Mouse (Mus musculus): ENCODE data around the gene Setdb1.
"Not testable (repeated sequence)": the region's sequence is repeated elsewhere in the genome, so short reads cannot be mapped to it uniquely, and the experiment has no call there.

Gene Setdb1

GRCm38 (mm10) chr3:95356701-95357449, at the start of gene Setdb1:
Gene Setdb1, minus strand, starts transcription at chr3:95357202.
- DNase-seq (ENCODE audit: low read depth): peak; percentile 95

- DNase-seq (ENCODE audit: low read depth): no peak
These were observed 45.7 kb upstream of the Setdb1 start, which contains the start of gene 4930558C23Rik for GRCm38 (mm10) chr3:95402741-95403140. Gene 4930558C23Rik, minus strand, starts transcription at chr3:95402841.

- peak; percentile 80 for DNase-seq (ENCODE audit: low read depth)
These were observed 37.4 kb upstream of the Setdb1 start for GRCm38 (mm10) chr3:95394385-95394784.

GRCm38 (mm10) chr3:95385401-95386075, 28.5 kb upstream of the Setdb1 start:
- DNase-seq (ENCODE audit: low read depth): peak; percentile 89

GRCm38 (mm10) chr3:95373208-95373607, 16.2 kb upstream of the Setdb1 start:
- no peak for DNase-seq (ENCODE audit: low read depth)

- no peak for DNase-seq (ENCODE audit: low read depth)
These were observed 13.1 kb upstream of the Setdb1 start for GRCm38 (mm10) chr3:95370101-95370500.

- DNase-seq (ENCODE audit: low read depth): peak; percentile 43
These were observed 3.3 kb upstream of the Setdb1 start for GRCm38 (mm10) chr3:95360276-95360675.

GRCm38 (mm10) chr3:95357746-95358145, 744 bp upstream of the Setdb1 start:
- DNase-seq (ENCODE audit: low read depth): peak; percentile 11

- not testable (repeated sequence) for DNase-seq (ENCODE audit: low read depth)
These were observed 974 bp downstream of the Setdb1 start for GRCm38 (mm10) chr3:95355911-95356544.

GRCm38 (mm10) chr3:95349491-95349890, 7.5 kb downstream of the Setdb1 start:
- peak; percentile 77 for DNase-seq (ENCODE audit: low read depth)

GRCm38 (mm10) chr3:95348343-95348742, 8.7 kb downstream of the Setdb1 start:
- not testable (repeated sequence) for DNase-seq (ENCODE audit: low read depth)

- no peak for DNase-seq (ENCODE audit: low read depth)
These were observed 10.5 kb downstream of the Setdb1 start for GRCm38 (mm10) chr3:95346454-95346853.

- not testable (repeated sequence) for DNase-seq (ENCODE audit: low read depth)
These were observed 13.5 kb downstream of the Setdb1 start for GRCm38 (mm10) chr3:95343356-95344000.

- no peak for DNase-seq (ENCODE audit: low read depth)
These were observed 18.8 kb downstream of the Setdb1 start for GRCm38 (mm10) chr3:95338251-95338650.

GRCm38 (mm10) chr3:95337345-95337744, 19.7 kb downstream of the Setdb1 start:
- DNase-seq (ENCODE audit: low read depth): no peak

GRCm38 (mm10) chr3:95331528-95331927, 25.5 kb downstream of the Setdb1 start:
- no peak for DNase-seq (ENCODE audit: low read depth)

GRCm38 (mm10) chr3:95328803-95329404, 28.1 kb downstream of the Setdb1 start:
- no peak for DNase-seq (ENCODE audit: low read depth)

- DNase-seq (ENCODE audit: low read depth): no peak
These were observed 32.4 kb downstream of the Setdb1 start for GRCm38 (mm10) chr3:95324454-95325144.

GRCm38 (mm10) chr3:95323429-95323828, 33.6 kb downstream of the Setdb1 start:
- no peak for DNase-seq (ENCODE audit: low read depth)

- no peak for DNase-seq (ENCODE audit: low read depth)
These were observed 37.0 kb downstream of the Setdb1 start for GRCm38 (mm10) chr3:95319701-95320625.
